Mouse (Mus musculus) adrenal gland, postnatal 25 days (tissue): Measurements from ENCODE around the gene Hbb-y. TPM values are rescaled to one million over a fixed set of nuclear protein-coding genes. Genes with fewer than 3 reads are reported as not detected.
"Not testable (repeated sequence)": the region's sequence is repeated elsewhere in the genome, so short reads cannot be mapped to it uniquely, and the experiment has no call there.

Source experiments
- DNase-seq: peaks from one replicate; pipeline ENCODE4 v3.0.0; 2021; ENCODE audit warnings: mixed read lengths
- long read RNA-seq: library from polyadenylated mRNA; stranded (forward); transcript quantifications from one replicate; pipeline ENCODE4 v2.0.0, GENCODE M21; 2021
- total RNA-seq: library from RNA; stranded (reverse); gene quantifications from 2 replicates; pipeline ENCODE4 v1.2.3, GENCODE M21; 2021

Hbb-y gene
- not detected in 2 replicates for total RNA-seq
- long read RNA-seq: 0 reads

DNA sequence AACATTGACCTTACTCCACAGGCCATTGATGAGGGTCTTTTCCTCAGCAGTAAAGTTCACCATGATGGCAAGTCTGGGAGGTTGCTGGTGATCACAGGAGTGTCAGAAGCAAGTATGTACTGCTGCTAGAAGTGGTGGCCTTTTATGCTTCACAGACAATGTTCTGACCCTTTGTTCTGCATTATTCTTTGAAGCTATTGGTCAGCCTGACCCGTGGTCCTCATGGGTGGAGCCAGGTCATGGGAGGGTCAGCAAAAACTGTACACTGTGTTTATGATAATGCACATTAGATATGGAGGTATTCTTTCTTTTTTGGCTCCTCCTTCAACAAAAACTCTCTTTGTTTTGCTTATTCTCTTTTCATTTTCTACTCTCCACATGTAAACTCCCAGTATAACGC, at the start of gene Hbb-y:
Gene Hbb-y, minus strand, starts transcription at position 127 of the 400 bp plus-strand sequence.
- no peak for DNase-seq

- DNase-seq: no peak
These were observed 41.4 kb upstream of the Hbb-y start, which contains the start of gene Olfr64 for GRCm38 (mm10) chr7:103894385-103894784. Gene Olfr64 (minus strand): TSS chr7:103894485.

- DNase-seq: no peak
These were observed 33.1 kb upstream of the Hbb-y start, which contains the start of gene Olfr66 for GRCm38 (mm10) chr7:103886152-103886551. Gene Olfr66 (minus strand): TSS chr7:103886252.

GRCm38 (mm10) chr7:103877093-103877492, 24.1 kb upstream of the Hbb-y start:
- DNase-seq: no peak

- DNase-seq: no peak
These were observed 21.4 kb upstream of the Hbb-y start for GRCm38 (mm10) chr7:103874451-103874850.

DNA sequence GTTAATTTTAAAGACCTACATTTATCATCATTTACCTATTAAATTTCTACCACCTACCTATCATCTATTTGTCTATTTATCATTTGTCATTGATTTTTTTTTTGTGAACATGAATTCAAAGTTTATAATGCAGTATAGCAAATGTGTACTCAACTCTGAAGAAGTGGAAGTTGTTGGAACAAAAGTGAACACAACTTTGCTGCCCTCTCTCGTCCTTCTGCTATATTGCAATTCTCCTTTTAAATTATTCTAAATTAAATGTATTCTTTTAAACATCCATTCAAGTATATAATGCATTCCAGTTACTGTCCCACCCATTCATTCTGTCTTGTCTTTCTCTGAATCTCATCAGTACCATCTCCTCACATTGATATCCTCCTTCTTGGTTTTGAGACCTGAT, 20.0 kb upstream of the Hbb-y start:
- no peak for DNase-seq

GRCm38 (mm10) chr7:103870667-103871066, 17.7 kb upstream of the Hbb-y start:
- no peak for DNase-seq

GRCm38 (mm10) chr7:103865716-103866115, 12.7 kb upstream of the Hbb-y start:
- DNase-seq: no peak

DNA sequence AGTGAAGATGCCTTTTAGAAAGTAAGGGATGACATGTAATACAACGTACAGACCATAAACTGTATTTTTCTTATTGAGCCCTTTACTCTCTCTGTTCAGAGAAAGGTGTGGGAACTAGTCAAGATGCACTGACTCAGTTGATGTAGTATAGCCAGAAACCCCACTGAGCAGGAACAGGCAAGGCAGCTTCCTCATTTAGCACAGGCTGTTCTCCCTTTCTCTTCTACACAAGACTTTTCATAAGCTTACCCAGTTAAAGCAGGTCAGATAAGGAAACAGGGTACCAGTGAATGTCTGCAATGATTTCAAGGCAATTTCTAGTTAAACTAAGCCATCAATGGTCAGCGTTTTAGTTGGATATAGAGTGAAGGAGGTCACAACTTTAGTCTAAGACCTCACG, 8.5 kb upstream of the Hbb-y start:
- DNase-seq: no peak

- DNase-seq: peak; percentile 54
These were observed 7.8 kb upstream of the Hbb-y start for GRCm38 (mm10) chr7:103860855-103861254.

- no peak for DNase-seq
These were observed 6.1 kb upstream of the Hbb-y start for GRCm38 (mm10) chr7:103859076-103859475.

- no peak for DNase-seq
These were observed 1.7 kb upstream of the Hbb-y start for GRCm38 (mm10) chr7:103854669-103855068.

DNA sequence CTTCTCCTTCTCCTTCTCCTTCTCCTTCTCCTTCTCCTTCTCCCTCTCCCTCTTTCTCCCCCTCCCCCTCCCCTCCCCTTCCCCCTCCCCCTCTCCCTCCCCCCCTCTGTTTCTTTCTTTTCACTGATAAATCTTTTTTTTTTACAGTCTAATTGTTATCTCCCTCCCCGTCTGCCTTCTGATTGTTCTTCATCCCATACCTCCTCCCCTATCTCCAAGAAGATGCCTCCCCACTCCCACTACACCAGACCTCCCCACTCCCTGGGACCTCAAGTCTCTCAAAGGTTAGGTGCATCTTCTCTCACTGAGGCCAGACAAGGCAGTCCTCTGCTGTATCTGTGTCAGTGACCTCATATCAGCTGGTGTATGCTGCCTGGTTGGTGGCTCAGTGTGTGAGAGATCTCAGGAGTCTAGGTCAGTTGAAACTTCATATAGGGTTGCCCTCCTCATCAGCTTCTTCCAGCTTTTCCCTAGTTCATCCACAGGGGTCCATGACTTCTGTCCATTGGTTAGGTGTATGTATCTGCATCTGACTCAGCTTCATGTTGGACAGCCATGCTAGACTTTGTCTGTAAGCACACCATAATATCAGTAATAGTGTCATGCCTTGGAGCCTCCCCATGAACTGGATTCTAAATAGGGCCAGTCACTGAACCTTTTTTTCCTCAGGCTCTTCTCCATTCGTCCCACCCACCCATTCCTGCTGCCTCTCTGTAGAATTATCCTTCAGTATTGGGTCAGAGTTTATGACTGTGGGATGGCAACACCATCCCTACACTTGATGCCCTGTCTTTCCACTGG, 8.3 kb downstream of the Hbb-y start:
- no peak for DNase-seq

- DNase-seq: no peak
These were observed 10.0 kb downstream of the Hbb-y start, which contains the start of gene Hbb-bh1 for GRCm38 (mm10) chr7:103843034-103843433. Gene Hbb-bh1 (minus strand): TSS chr7:103843164.

DNA sequence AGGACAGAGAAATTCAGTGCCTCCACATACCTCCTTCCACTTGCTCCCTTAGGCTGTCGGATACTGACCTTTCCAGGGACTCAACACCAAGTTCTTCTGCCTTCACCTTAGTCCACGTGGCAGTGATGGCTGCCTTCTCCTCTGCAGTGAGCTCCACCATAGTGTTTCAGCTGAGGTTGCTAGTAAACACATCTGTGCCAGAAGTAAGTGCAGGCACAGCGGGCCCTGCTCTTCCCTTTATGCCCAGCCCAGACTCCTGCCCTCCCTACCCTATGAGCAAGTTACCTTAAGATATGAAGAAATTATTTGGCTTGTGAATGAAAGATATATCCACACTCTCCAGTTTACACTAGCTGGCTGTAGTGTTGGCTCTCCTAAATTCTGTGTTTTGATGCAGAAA, 12.7 kb downstream of the Hbb-y start, which contains the start of gene Hbb-bh2:
Gene Hbb-bh2, minus strand, starts transcription at position 253 of the 400 bp plus-strand sequence.
- no peak for DNase-seq

- no peak for DNase-seq
These were observed 25.2 kb downstream of the Hbb-y start, which contains the start of gene Hbb-bs for GRCm38 (mm10) chr7:103827808-103828207. Gene Hbb-bs (minus strand): TSS chr7:103828096.

- DNase-seq: not testable (repeated sequence)
These were observed 25.9 kb downstream of the Hbb-y start for GRCm38 (mm10) chr7:103827139-103827538.

- DNase-seq: no peak
These were observed 26.6 kb downstream of the Hbb-y start for GRCm38 (mm10) chr7:103826255-103826887.

DNA sequence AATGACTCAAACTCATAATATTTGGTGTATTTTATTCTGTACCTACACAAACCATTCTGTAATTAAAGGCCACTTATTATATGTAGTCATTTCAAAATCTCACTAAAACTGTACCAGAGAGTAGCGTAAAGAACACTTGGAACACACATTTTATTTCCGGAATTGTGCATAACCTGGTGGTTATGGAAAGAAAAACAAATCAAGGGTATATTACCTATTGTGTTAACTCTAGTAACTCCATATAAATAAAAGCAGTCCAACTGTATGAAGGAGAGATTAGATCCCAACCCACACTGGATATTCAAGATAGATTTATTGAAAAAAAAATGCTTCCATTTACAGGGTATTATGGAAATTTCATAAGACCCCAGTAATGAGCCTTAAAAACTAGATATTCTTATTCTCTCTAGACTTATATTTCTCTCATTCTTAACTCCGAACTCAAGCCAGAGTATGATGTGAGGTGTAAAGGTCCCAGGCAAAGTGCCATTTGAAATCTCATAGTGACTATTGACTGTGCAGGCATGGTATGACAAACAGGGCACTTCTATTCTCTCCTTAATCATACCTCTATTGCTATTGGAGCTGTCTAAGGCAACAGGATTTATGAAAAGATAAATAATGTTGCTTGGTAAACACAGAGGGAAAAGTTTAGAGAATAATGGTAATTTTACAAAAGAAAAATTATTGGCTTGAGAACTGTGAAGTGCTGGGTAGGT, 27.3 kb downstream of the Hbb-y start:
- no peak for DNase-seq

- DNase-seq: no peak
These were observed 28.4 kb downstream of the Hbb-y start for GRCm38 (mm10) chr7:103824597-103824996.

DNA sequence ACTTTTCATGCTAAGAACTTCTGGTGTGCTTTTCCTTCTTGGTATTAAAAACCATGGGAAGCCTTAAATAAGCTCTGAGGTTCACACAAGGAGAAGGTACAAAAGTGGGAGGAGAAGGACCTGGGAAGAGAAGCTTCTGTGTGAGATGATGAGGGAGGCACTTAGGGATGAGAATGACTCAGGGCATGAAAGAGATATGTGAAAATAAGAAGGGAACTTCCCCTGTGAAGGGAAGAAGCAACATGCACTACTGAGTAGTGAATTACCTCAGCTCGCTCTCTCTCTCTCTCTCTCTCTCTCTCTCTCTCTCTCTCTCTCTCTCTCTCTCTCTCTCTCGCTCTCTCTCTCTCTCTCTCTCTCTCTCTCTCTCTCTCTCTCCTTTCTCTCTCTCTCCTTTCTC, 37.9 kb downstream of the Hbb-y start:
- not testable (repeated sequence) for DNase-seq

DNA sequence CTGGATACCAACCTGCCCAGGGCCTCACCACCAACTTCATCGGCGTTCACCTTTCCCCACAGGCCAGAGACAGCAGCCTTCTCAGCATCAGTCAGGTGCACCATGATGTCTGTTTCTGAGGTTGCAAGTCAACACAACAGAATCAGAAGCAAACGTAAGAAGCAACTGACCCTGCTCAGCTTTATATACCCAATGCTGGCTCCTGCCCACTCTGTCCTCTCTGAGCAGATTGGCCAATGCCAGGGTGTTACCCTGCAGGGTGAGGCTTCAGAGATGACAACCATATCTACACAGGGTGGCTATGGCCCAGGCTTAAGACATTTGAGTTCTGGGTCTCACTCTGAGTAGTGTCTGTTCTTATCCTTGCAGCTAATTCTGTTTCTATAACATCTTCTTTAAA, 39.2 kb downstream of the Hbb-y start, which contains the start of gene Hbb-bt:
Gene Hbb-bt, minus strand, starts transcription at position 231 of the 400 bp plus-strand sequence.
- no peak for DNase-seq
